Mouse (Mus musculus) C2C12 (cell line): ENCODE results near the gene Hmbs.

ENCODE experiments used
- CEBPB ChIP-seq: IDR thresholded peaks from one replicate; pipeline ENCODE4 v1.6.1; 2011; ENCODE audit warnings: low read depth, mild to moderate bottlenecking, control low read depth, moderate library complexity
- CTCF ChIP-seq: IDR thresholded peaks from one replicate; pipeline ENCODE4 v1.5.1; 2011; ENCODE audit not compliant: control insufficient read depth, insufficient read depth, insufficient read length
- MAX ChIP-seq: IDR thresholded peaks from one replicate; pipeline ENCODE4 v1.6.1; 2011; ENCODE audit warnings: mild to moderate bottlenecking, control low read depth
- MYOD1 ChIP-seq: IDR thresholded peaks from one replicate; pipeline ENCODE4 v1.6.1; 2011; ENCODE audit warnings: low read depth; ENCODE audit not compliant: control insufficient read depth, insufficient read length
- MYOG ChIP-seq: IDR thresholded peaks from one replicate; pipeline ENCODE4 v1.6.1; 2011; ENCODE audit not compliant: control insufficient read depth, insufficient read length; ENCODE audit errors: extremely low read depth
- USF1 ChIP-seq: IDR thresholded peaks from one replicate; pipeline ENCODE4 v1.6.1; 2011; ENCODE audit warnings: low read depth, mild to moderate bottlenecking, control low read depth, moderate library complexity

GRCm38 (mm10) chr9:44343290-44343689 lies 738 bp downstream of the Hmbs start:
- no peak for TF ChIP-seq CTCF
- no peak for TF ChIP-seq CEBPB
- no peak for TF ChIP-seq USF1
- no peak for TF ChIP-seq MAX
- TF ChIP-seq MYOG, result no peak
- TF ChIP-seq MYOD1, result no peak
